Mouse (Mus musculus): ENCODE data around the gene Rbms3. TPM values are rescaled to one million over a fixed set of nuclear protein-coding genes. Genes with fewer than 3 reads are reported as not detected.

The Rbms3 gene
- polyA plus RNA-seq (2014; fragmentation: Illumina TruSeq; extraction: RNeasy Lipid Tissue Mini Kit (QIAGEN cat#74804); ENCODE audit: low read depth, low replicate concordance) = 4.5 TPM

GRCm38 (mm10) chr9:117629771-117630170 is at the start of gene Rbms3:
TSS of gene Rbms3 (minus strand) at chr9:117629913.

Measured in heart, adult 10 weeks (tissue).